18 mouse cellular contexts compared by ENCODE assay signal in genomic region chr2:172270485-172270944, GRCm38 (mm10). TPM values are rescaled to one million over a fixed set of nuclear protein-coding genes. Genes with fewer than 3 reads are reported as not detected.
DNase-seq lines count a peak whose midpoint lies in the region; ATAC-seq and TF ChIP-seq lines count a peak whose summit lies in the region.
"Had no signal": no experiment of that assay in that cellular context is flagged by ENCODE, and none has a peak within 500 bp of the region (broad histone marks: within the 10 kb centered on the region; RNA-seq: fewer than 3 reads in every experiment).

No protein-coding gene starts in this region.

- no peak for TF ChIP-seq POLR2A in limb, embryonic 14.5 days (IDR thresholded peaks at IDR 0.05; ENCODE audit: borderline replicate concordance, extremely low read depth, insufficient read depth, insufficient read length)

- ATAC-seq in midbrain, embryonic 11.5 days (ENCODE audit: low FRiP score), result no peak
- peak; percentile 71 for ATAC-seq in forebrain, embryonic 13.5 days
- peak; percentile 75 for ATAC-seq in limb, embryonic 14.5 days (ENCODE audit: low FRiP score, low read depth)
- peak; percentile 59; the same call in 1 of the 2 replicates for ATAC-seq in neural tube, embryonic 14.5 days (ENCODE audit: low read depth)
- ATAC-seq: intestine, embryonic 15.5 days had no signal

- no peaks in the 10 kb centered on the region for H3K9me3 ChIP-seq in midbrain, embryonic 10.5 days (replicated peaks)
- H3K9me3 ChIP-seq in midbrain, embryonic 11.5 days (ENCODE audit: control insufficient read depth, low read length), result no peaks in the 10 kb centered on the region
- H3K9me3 ChIP-seq in forebrain, embryonic 13.5 days (replicated peaks), result no peaks in the 10 kb centered on the region
- no peaks in the 10 kb centered on the region for H3K9me3 ChIP-seq in limb, embryonic 14.5 days (ENCODE audit: control insufficient read depth, low read length)
- no peaks in the 10 kb centered on the region for H3K9me3 ChIP-seq in neural tube, embryonic 14.5 days (ENCODE audit: control insufficient read depth, low read length)
- H3K9me3 ChIP-seq: intestine, embryonic 15.5 days; megakaryocyte, embryonic 14.5 days had no signal

- H3K27ac ChIP-seq in midbrain, embryonic 10.5 days (replicated peaks), result 0 out of 2 replicates have a peak overlapping the region, but pooled peaks have one; percentile 46
- no peak overlapping the region for H3K27ac ChIP-seq in midbrain, embryonic 11.5 days (ENCODE audit: low read depth, low read length)
- H3K27ac ChIP-seq in forebrain, embryonic 13.5 days, result peak overlapping the region; percentile 88
- H3K27ac ChIP-seq in limb, embryonic 14.5 days (replicated peaks; ENCODE audit: low read depth, low read length), result peak overlapping the region; percentile 68
- peak overlapping the region; percentile 71 for H3K27ac ChIP-seq in neural tube, embryonic 14.5 days (ENCODE audit: low read depth, low read length)
- H3K27ac ChIP-seq: intestine, embryonic 15.5 days had no signal

- no peak overlapping the region for H3K4me2 ChIP-seq in midbrain, embryonic 11.5 days
- peak overlapping the region; percentile 22 for H3K4me2 ChIP-seq in forebrain, embryonic 13.5 days
- no peak overlapping the region for H3K4me2 ChIP-seq in limb, embryonic 14.5 days (replicated peaks; ENCODE audit: low read depth, low read length, severe bottlenecking)
- no peak overlapping the region for H3K4me2 ChIP-seq in neural tube, embryonic 14.5 days (ENCODE audit: low read depth, low read length)
- H3K4me2 ChIP-seq: intestine, embryonic 15.5 days; lung, embryonic 14.5 days had no signal

- no peak overlapping the region for H3K4me3 ChIP-seq in midbrain, embryonic 10.5 days
- H3K4me3 ChIP-seq in midbrain, embryonic 11.5 days (ENCODE audit: low read depth, low read length), result no peak overlapping the region
- no peak overlapping the region for H3K4me3 ChIP-seq in forebrain, embryonic 13.5 days
- no peak overlapping the region for H3K4me3 ChIP-seq in limb, embryonic 14.5 days (replicated peaks; ENCODE audit: low read length)
- no peak overlapping the region for H3K4me3 ChIP-seq in neural tube, embryonic 14.5 days (ENCODE audit: low read depth, low read length)
- H3K4me3 ChIP-seq: intestine, embryonic 15.5 days; megakaryocyte, embryonic 14.5 days had no signal

- no peak for DNase-seq in midbrain, embryonic 10.5 days (ENCODE audit: low spot score)
- no peak for DNase-seq in midbrain, embryonic 11.5 days (ENCODE audit: low spot score, missing footprints)
- peak; percentile 49 for DNase-seq in limb, embryonic 14.5 days (ENCODE audit: low spot score)
- DNase-seq in adipocyte (ENCODE audit: low spot score), result no peak
- DNase-seq in thymus, postnatal 36 days, result no peak
- no peak for DNase-seq in kidney, adult 8-10 months
- DNase-seq: adrenal gland, postnatal 14 days; cerebellum, adult 11-12 months; heart, adult 11 months; kidney, postnatal 14 days; lung, embryonic 14.5 days; right cerebral cortex, adult 18-20 months had no signal

- H3K4me1 ChIP-seq in midbrain, embryonic 10.5 days, result peaks cover 14% of the 10 kb centered on the region
- no peaks in the 10 kb centered on the region; the same call in 1 of the 2 replicates for H3K4me1 ChIP-seq in midbrain, embryonic 11.5 days (ENCODE audit: control insufficient read depth, insufficient read depth, low read length)
- peaks cover 19% of the 10 kb centered on the region for H3K4me1 ChIP-seq in forebrain, embryonic 13.5 days
- H3K4me1 ChIP-seq in limb, embryonic 14.5 days (ENCODE audit: control insufficient read depth, insufficient read depth, low read length), result peaks cover 15% of the 10 kb centered on the region
- H3K4me1 ChIP-seq in neural tube, embryonic 14.5 days (ENCODE audit: control insufficient read depth, insufficient read depth, low read length), result 0 out of 2 replicates have a peak, but pooled peaks cover 8% of the 10 kb centered on the region
- H3K4me1 ChIP-seq: intestine, embryonic 15.5 days had no signal

- 62% methylated on average over 9 of the region's 9 CpGs for WGBS in midbrain, embryonic 10.5 days
- 55% methylated on average over 9 of the region's 9 CpGs for WGBS in midbrain, embryonic 11.5 days
- 20% methylated on average over 9 of the region's 9 CpGs for WGBS in forebrain, embryonic 13.5 days
- 27% methylated on average over 9 of the region's 9 CpGs for WGBS in limb, embryonic 14.5 days
- 18% methylated on average over 9 of the region's 9 CpGs for WGBS in neural tube, embryonic 14.5 days

- no peaks in the 10 kb centered on the region for H3K36me3 ChIP-seq in midbrain, embryonic 10.5 days
- H3K36me3 ChIP-seq in midbrain, embryonic 11.5 days (ENCODE audit: control insufficient read depth, insufficient read depth, low read length), result no peaks in the 10 kb centered on the region
- H3K36me3 ChIP-seq in forebrain, embryonic 13.5 days (ENCODE audit: poor library complexity, severe bottlenecking), result no peaks in the 10 kb centered on the region
- H3K36me3 ChIP-seq in limb, embryonic 14.5 days (ENCODE audit: control insufficient read depth, insufficient read depth, low read length), result no peaks in the 10 kb centered on the region
- no peaks in the 10 kb centered on the region for H3K36me3 ChIP-seq in neural tube, embryonic 14.5 days (ENCODE audit: control insufficient read depth, insufficient read depth, low read length)
- H3K36me3 ChIP-seq: intestine, embryonic 15.5 days had no signal

- H3K27me3 ChIP-seq in midbrain, embryonic 10.5 days (ENCODE audit: low read depth, poor library complexity, severe bottlenecking), result no peaks in the 10 kb centered on the region
- H3K27me3 ChIP-seq in midbrain, embryonic 11.5 days (ENCODE audit: control insufficient read depth, insufficient read depth, low read length), result no peaks in the 10 kb centered on the region
- H3K27me3 ChIP-seq in forebrain, embryonic 13.5 days, result no peaks in the 10 kb centered on the region
- no peaks in the 10 kb centered on the region for H3K27me3 ChIP-seq in limb, embryonic 14.5 days (ENCODE audit: control insufficient read depth, insufficient read depth, low read length)
- no peaks in the 10 kb centered on the region for H3K27me3 ChIP-seq in neural tube, embryonic 14.5 days (ENCODE audit: control insufficient read depth, insufficient read depth, low read length)
- H3K27me3 ChIP-seq: intestine, embryonic 15.5 days; megakaryocyte, embryonic 14.5 days had no signal

- no peak overlapping the region for H3K9ac ChIP-seq in midbrain, embryonic 11.5 days (ENCODE audit: low read length)
- H3K9ac ChIP-seq in forebrain, embryonic 13.5 days, result peak overlapping the region; percentile 45; the same call in 1 of the 2 replicates
- 0 out of 2 replicates have a peak overlapping the region, but pooled peaks have one; percentile 28 for H3K9ac ChIP-seq in limb, embryonic 14.5 days (ENCODE audit: low read depth, low read length, severe bottlenecking)
- no peak overlapping the region for H3K9ac ChIP-seq in neural tube, embryonic 14.5 days (replicated peaks; ENCODE audit: low read depth, low read length)
- H3K9ac ChIP-seq: intestine, embryonic 15.5 days; lung, embryonic 14.5 days had no signal

RNA-seq across cellular contexts. Expression of gene Mc3r, which starts 22.2 kb away (rescaled TPM):
- polyA plus RNA-seq in midbrain, embryonic 10.5 days (2016; fragmentation: Nextera tagmentation; extraction: Ambion mirVana), result not detected in 2 replicates
- 0.06 TPM in 1 of 2 replicates, not detected in the other for polyA plus RNA-seq in midbrain, embryonic 11.5 days (2014; fragmentation: Nextera tagmentation; extraction: Ambion mirVana)
- polyA plus RNA-seq in forebrain, embryonic 13.5 days (2015; fragmentation: Nextera tagmentation; extraction: Ambion mirVana), result 0.10 and 0.15 TPM in 2 replicates
- polyA plus RNA-seq in limb, embryonic 14.5 days (2012; rRNA removed), result 0.18 and 0.22 TPM in 2 replicates
- polyA plus RNA-seq in limb, embryonic 14.5 days (2014; fragmentation: Nextera tagmentation; extraction: Ambion mirVana), result 0.12 TPM in 1 of 2 replicates, not detected in the other
- 0.12 TPM in 1 of 2 replicates, not detected in the other for polyA plus RNA-seq in neural tube, embryonic 14.5 days (2014; fragmentation: Nextera tagmentation; extraction: Ambion mirVana)
- polyA plus RNA-seq: heart, embryonic 16.5 days; intestine, embryonic 15.5 days; liver, adult 2 months; lung, embryonic 14.5 days had no signal

Comparison
In these comparisons a context has a peak if more than half of its experiments do, and no peak if none do; other contexts are left out.
1. H3K9ac ChIP-seq: peak in forebrain, embryonic 13.5 days (single experiment) and limb, embryonic 14.5 days (single experiment); none in midbrain, embryonic 11.5 days (single experiment) and neural tube, embryonic 14.5 days (single experiment).